Mouse (Mus musculus) frontal cortex, postnatal 36 days (tissue): Measurements from ENCODE around the gene Tmem121b.

ENCODE experiments used
- DNase-seq, 2 experiments: peaks; one replicate each; pipeline ENCODE4 v3.0.0; 2022; ENCODE audit warnings: low spot score in 2 of 2

Gene Tmem121b

DNA sequence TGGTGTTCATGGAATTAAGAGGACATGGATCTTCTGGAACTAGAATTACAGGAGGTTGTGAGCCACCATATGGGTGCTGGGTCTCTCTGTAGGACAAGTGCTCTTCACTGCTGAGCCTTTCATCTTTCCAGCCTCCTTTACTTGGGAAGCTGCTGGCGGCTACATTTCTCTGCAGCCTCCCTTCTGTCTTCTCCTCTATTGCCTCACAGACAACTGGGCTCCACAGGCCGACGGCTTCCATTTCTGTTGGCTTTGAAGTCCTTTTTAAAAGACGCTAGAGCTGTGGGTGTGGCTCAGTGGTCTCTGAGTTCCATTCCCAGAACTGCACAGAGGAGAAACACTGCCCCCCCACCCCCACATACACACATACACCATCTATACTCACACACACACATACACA lies 28.2 kb downstream of the Tmem121b start:
- DNase-seq = no peak

DNA sequence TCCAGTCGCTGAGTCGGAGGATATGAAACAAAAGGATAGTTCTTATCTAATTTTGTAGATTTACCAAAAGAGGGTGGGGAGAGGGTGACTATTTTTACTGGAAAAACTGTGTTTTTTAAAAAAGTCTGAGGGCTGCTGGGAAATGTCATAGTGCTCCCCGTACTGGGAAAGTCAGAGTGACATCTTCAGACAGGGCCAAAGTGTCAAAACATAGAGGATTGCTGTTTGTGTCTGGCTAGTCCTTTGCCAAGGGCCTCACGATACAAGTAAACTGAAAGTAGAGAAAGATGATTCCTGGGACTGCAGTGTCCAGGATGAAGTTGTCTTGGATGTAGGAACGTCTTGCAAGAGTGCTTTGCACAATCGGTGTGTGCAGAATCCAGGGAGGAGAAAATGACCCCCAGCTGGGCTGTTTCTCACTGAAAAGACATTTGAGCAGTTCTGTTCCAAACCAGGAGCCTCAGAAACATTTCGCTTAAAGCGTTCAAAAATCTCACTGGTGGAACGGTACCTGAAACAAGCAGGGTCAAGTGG lies 29.1 kb downstream of the Tmem121b start:
- DNase-seq = no peak

- DNase-seq = no peak
Measured at GRCm38 (mm10) chr6:120463884-120464283, 29.7 kb downstream of the Tmem121b start.

- peak in 1 of 2 experiments; percentile 57 for DNase-seq
Measured at GRCm38 (mm10) chr6:120463086-120463871, 30.3 kb downstream of the Tmem121b start, which contains the start of gene Il17ra. Il17ra (plus strand) TSS chr6:120463247.

DNA sequence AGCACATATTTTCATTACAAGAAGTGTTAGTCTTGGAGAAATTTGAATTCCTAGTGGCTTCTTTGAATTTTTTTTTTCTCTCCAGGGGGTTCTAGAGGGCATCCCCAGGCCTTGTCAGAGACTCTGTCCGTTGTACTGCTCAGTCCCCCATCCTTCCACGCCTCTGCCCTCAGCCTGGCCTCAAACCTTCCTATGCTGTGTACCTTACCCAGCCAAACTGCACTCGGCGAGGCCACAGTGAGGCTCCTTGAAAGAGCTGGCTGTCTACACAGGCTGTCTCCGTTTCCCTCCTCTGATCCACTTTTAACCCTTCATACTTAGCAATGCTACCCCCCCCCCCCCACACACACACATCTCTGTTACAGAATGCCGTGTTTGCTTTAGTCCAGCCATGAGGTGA lies 31.4 kb downstream of the Tmem121b start:
- DNase-seq = no peak

DNA sequence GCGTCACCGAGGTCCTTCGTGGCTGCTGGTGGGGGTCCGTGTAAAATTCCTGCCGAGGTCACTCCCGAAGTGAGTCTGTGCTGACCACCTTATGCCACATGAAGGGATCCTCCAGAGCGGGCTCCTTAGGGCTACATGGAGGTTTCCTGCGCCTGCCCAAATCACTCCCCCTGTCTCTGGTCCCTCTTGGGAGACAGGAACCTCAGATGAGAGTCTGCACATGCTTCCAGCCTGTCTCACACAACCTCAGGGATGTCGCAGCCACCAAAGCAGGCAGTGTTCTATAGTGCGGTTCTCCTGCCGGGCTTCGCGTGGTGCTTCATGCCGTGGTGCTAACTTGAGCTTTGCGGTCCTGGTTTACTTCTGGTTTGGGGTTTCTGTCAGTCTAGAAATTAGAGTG lies 32.4 kb downstream of the Tmem121b start:
- no peak for DNase-seq

GRCm38 (mm10) chr6:120457751-120458150 lies 35.9 kb downstream of the Tmem121b start:
- no peak for DNase-seq

- DNase-seq = no peak
Measured at GRCm38 (mm10) chr6:120457074-120457473, 36.5 kb downstream of the Tmem121b start.

- DNase-seq = no peak
Measured at GRCm38 (mm10) chr6:120454627-120455077, 39.0 kb downstream of the Tmem121b start.

GRCm38 (mm10) chr6:120453556-120453955 lies 40.1 kb downstream of the Tmem121b start:
- no peak for DNase-seq

- DNase-seq = no peak
Measured at GRCm38 (mm10) chr6:120453103-120453445, 40.5 kb downstream of the Tmem121b start.

- DNase-seq = no peak
Measured at GRCm38 (mm10) chr6:120452384-120453102, 41.1 kb downstream of the Tmem121b start.

DNA sequence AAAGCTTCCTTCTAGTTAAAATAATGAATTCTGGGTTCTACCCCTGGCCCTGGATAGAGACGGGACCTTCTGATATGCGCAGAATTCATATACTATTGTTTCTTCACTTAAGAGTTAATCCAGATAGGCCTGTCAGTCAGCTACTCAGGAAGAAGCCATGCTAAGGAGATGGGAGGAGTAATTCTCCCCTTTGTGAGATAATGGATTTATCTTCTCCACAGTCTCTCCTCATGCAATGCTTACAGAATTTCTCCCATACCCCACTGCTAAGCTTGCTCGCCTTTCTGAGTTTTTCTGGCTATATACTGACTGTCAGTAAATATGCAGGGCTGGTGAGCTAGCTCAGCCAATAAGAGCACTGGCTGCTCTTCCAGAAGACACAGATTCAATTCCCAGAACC lies 43.4 kb downstream of the Tmem121b start:
- DNase-seq = no peak

- no peak for DNase-seq
Measured at GRCm38 (mm10) chr6:120443363-120444355, 49.9 kb downstream of the Tmem121b start.

DNA sequence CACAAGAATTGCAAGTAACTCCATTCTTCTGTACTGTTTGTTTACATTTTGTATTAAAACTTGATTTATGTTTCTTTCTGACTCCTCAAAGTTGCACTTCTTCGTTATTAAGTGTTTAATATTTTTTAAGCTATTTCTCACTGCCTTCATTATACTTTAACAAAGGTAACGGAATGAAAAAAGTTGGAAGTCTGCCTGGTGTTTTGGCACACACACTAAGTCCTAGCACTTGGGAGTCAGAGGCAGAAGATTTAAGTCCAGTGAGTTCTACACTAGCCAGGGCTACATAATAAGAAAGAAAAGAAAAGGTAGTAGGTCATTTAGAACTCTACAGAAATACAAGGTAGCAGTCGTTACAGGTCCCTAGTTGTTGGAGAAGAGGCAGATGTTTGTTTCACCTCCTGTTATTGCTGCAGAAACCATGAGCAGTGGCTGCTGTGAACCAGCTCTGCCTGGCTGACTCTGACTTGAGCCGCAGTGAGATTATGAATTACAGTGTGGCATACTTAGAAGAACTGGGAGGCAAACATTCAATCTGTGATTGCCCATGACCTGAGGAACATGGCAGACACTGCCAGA lies 51.3 kb downstream of the Tmem121b start:
- no peak for DNase-seq
